ENCODE assay signal across 8 mouse cellular contexts in the genomic region with DNA sequence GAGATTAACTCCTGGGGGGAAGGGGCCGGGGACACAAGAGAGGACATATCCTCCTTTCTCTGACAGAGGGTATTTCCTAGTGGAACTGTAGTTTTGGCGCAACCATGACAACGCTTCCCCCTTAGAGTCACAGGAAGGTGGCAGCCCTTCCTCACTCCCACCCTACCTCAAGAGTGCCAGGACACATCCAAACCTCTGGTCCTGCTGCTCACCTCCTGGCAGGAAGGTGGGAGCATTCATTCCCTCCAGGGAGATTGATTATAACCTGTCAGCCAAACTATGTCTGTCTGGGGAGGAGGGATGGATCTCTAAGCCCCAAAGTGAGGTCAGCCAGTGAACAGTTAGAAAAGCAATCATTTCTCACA. TPM values are rescaled to one million over a fixed set of nuclear protein-coding genes. Genes with fewer than 3 reads are reported as not detected.
A peak's percentile ranks its signal among the peaks of the same experiment; 100 is the strongest.
DNase-seq lines count a peak whose midpoint lies in the region; ATAC-seq and TF ChIP-seq lines count a peak whose summit lies in the region.

No protein-coding gene starts in this region.

- peaks cover 8% of the 10 kb centered on the region for H3K36me3 ChIP-seq in megakaryocyte, embryonic 14.5 days (replicated peaks; ENCODE audit: low read length)
- H3K36me3 ChIP-seq in forebrain, postnatal 0 days (ENCODE audit: insufficient read depth), result no peaks in the 10 kb centered on the region
- no peaks in the 10 kb centered on the region for H3K36me3 ChIP-seq in intestine, postnatal 0 days (ENCODE audit: control insufficient read depth, insufficient read depth)
- H3K36me3 ChIP-seq in lung, postnatal 0 days (ENCODE audit: insufficient read depth, low read length), result no peaks in the 10 kb centered on the region

- WGBS in forebrain, postnatal 0 days, result 69% methylated on average over 3 of the region's 3 CpGs
- 59% methylated on average over 3 of the region's 3 CpGs for WGBS in intestine, postnatal 0 days
- WGBS in lung, postnatal 0 days, result 59% methylated on average over 3 of the region's 3 CpGs

- no peak overlapping the region for H3K27ac ChIP-seq in forebrain, postnatal 0 days (ENCODE audit: low read depth, low read length)
- peak overlapping the region; percentile 100 for H3K27ac ChIP-seq in intestine, postnatal 0 days (ENCODE audit: low read depth, low read length)
- peak overlapping the region; percentile 99 for H3K27ac ChIP-seq in lung, postnatal 0 days (ENCODE audit: low read length)

- peak overlapping the region; percentile 95 for H3K4me2 ChIP-seq in forebrain, postnatal 0 days (ENCODE audit: low read depth)
- H3K4me2 ChIP-seq in intestine, postnatal 0 days (replicated peaks; ENCODE audit: low read depth), result peak overlapping the region; percentile 82
- H3K4me2 ChIP-seq in lung, postnatal 0 days (replicated peaks; ENCODE audit: low read depth, low read length), result peak overlapping the region; percentile 89

- H3K27me3 ChIP-seq in megakaryocyte, embryonic 14.5 days (replicated peaks), result no peaks in the 10 kb centered on the region
- H3K27me3 ChIP-seq in forebrain, postnatal 0 days (ENCODE audit: insufficient read depth, low read length), result no peaks in the 10 kb centered on the region
- no peaks in the 10 kb centered on the region for H3K27me3 ChIP-seq in intestine, postnatal 0 days (replicated peaks; ENCODE audit: control insufficient read depth, insufficient read depth, low read length)
- no peaks in the 10 kb centered on the region for H3K27me3 ChIP-seq in lung, postnatal 0 days (replicated peaks; ENCODE audit: insufficient read depth, low read length)

- TF ChIP-seq EP300 in lung, postnatal 0 days (IDR thresholded peaks at IDR 0.05), result no peak; the same call in 1 of the 2 replicates

- H3K4me1 ChIP-seq in megakaryocyte, embryonic 14.5 days, result peaks cover 38% of the 10 kb centered on the region
- H3K4me1 ChIP-seq in forebrain, postnatal 0 days (ENCODE audit: insufficient read depth), result peaks cover 15% of the 10 kb centered on the region; the same call in 1 of the 2 replicates
- H3K4me1 ChIP-seq in intestine, postnatal 0 days (replicated peaks; ENCODE audit: control insufficient read depth, insufficient read depth, low read length), result no peaks in the 10 kb centered on the region
- peaks cover 9% of the 10 kb centered on the region; the same call in 1 of the 2 replicates for H3K4me1 ChIP-seq in lung, postnatal 0 days (ENCODE audit: insufficient read depth, low read depth, low read length)

- no peak for TF ChIP-seq CTCF in forebrain, postnatal 0 days (IDR thresholded peaks at IDR 0.05; ENCODE audit: low read depth)
- TF ChIP-seq CTCF in intestine, postnatal 0 days (IDR thresholded peaks at IDR 0.05; ENCODE audit: low read depth), result no peak; the same call in 1 of the 2 replicates
- no peak for TF ChIP-seq CTCF in lung, postnatal 0 days (IDR thresholded peaks at IDR 0.05)

- DNase-seq in forebrain, postnatal 0 days, result no peak
- DNase-seq in lung, postnatal 0 days (ENCODE audit: low spot score), result no peak
- DNase-seq in left cerebral cortex, adult 9 months (ENCODE audit: low spot score in 2 of 2), result no peak
- DNase-seq in natural killer cell, adult 2 months (ENCODE audit: low spot score in 2 of 2), result no peak
- DNase-seq in layer of hippocampus, adult 8-10 months (ENCODE audit: low spot score in 2 of 2), result no peak

- no peak overlapping the region for H3K9ac ChIP-seq in forebrain, postnatal 0 days
- peak overlapping the region; percentile 83 for H3K9ac ChIP-seq in intestine, postnatal 0 days (ENCODE audit: low read depth, low read length)
- peak overlapping the region; percentile 62; the same call in 1 of the 2 replicates for H3K9ac ChIP-seq in lung, postnatal 0 days (replicated peaks; ENCODE audit: low read depth)

- no peaks in the 10 kb centered on the region for H3K9me3 ChIP-seq in megakaryocyte, embryonic 14.5 days
- H3K9me3 ChIP-seq in forebrain, postnatal 0 days (ENCODE audit: low read length), result no peaks in the 10 kb centered on the region
- H3K9me3 ChIP-seq in intestine, postnatal 0 days (ENCODE audit: control insufficient read depth), result no peaks in the 10 kb centered on the region
- no peaks in the 10 kb centered on the region for H3K9me3 ChIP-seq in lung, postnatal 0 days (ENCODE audit: low read length)

- H3K4me3 ChIP-seq in megakaryocyte, embryonic 14.5 days (replicated peaks), result peak overlapping the region; percentile 93
- H3K4me3 ChIP-seq in forebrain, postnatal 0 days (ENCODE audit: low read depth, low read length), result no peak overlapping the region
- H3K4me3 ChIP-seq in intestine, postnatal 0 days (ENCODE audit: low read depth, low read length), result peak overlapping the region; percentile 69
- no peak overlapping the region for H3K4me3 ChIP-seq in lung, postnatal 0 days (ENCODE audit: low read depth, low read length)

- no peak for ATAC-seq in megakaryocyte, adult 5-6 weeks (ENCODE audit: poor library complexity, severe bottlenecking)
- no peak for ATAC-seq in forebrain, postnatal 0 days
- ATAC-seq in intestine, postnatal 0 days, result no peak
- no peak for ATAC-seq in lung, postnatal 0 days

RNA-seq across cellular contexts. Expression of a gene that starts 2.4 kb away (rescaled TPM):
- polyA plus RNA-seq in megakaryocyte, embryonic 14.5 days (2012; ENCODE audit: insufficient read depth, low replicate concordance), result 12.0 and 24.0 TPM in 2 replicates
- total RNA-seq in megakaryocyte, adult 5-6 weeks (2015), result 5.7 and 11.9 TPM in 2 replicates
- total RNA-seq in megakaryocyte, adult 5-6 weeks (2017), result 11.6 and 14.3 TPM in 2 replicates
- 8.3 and 15.9 TPM in 2 replicates for total RNA-seq in forebrain, postnatal 0 days (2014; rRNA removed)
- polyA plus RNA-seq in forebrain, postnatal 0 days (2015; fragmentation: Nextera tagmentation; extraction: Ambion mirVana), result 10.2 and 11.1 TPM in 2 replicates
- polyA plus RNA-seq in intestine, postnatal 0 days (2015; fragmentation: Nextera tagmentation; extraction: Ambion mirVana), result 78.9 and 90.2 TPM in 2 replicates
- polyA plus RNA-seq in lung, postnatal 0 days (2015; fragmentation: Nextera tagmentation; extraction: Ambion mirVana), result 14.9 and 27.1 TPM in 2 replicates
- 100 to 1,000 TPM; 114 to 124 (median 115) TPM for total RNA-seq in layer of hippocampus, adult 8-10 months (2022)

Comparison
In these comparisons a context has a peak if more than half of its experiments do, and no peak if none do; other contexts are left out.
1. H3K4me3 ChIP-seq: peak in megakaryocyte, embryonic 14.5 days (single experiment) and intestine, postnatal 0 days (single experiment); none in forebrain, postnatal 0 days (single experiment) and lung, postnatal 0 days (single experiment).
2. Peak in every context shown above with its lines, with median percentiles within 50 percentile points of each other: H3K4me2 ChIP-seq.